Mouse (Mus musculus): ENCODE measurements at regions not wholly inside any gene's neighbourhood (a gene's known extent, or its start where the extent isn't known, plus 50 kb on each side); places are given as distances from the start of the nearest gene placed in this dataset.

DNA sequence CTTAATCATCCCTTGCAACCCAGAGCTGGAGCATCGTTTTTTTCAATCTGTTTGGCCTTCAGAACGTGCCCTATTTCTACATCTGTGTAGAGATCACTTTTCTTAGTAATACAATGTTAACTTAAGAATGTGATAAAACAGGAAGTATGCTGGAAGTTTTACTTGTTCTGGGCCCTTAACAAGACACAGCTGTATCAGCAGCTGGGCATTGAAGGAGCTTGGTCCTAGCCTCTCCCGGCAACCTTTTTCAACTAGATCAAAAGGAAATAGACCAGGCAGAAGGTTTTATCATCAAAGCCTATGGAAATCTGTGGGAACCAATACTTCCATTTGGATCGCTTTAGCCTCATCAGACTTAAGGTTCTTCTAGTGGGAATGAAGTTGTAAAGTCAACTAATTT lies 317.9 kb downstream of the Ndfip2 start:
- DNase-seq (ENCODE audit: low read depth, low spot score), result no peak

DNA sequence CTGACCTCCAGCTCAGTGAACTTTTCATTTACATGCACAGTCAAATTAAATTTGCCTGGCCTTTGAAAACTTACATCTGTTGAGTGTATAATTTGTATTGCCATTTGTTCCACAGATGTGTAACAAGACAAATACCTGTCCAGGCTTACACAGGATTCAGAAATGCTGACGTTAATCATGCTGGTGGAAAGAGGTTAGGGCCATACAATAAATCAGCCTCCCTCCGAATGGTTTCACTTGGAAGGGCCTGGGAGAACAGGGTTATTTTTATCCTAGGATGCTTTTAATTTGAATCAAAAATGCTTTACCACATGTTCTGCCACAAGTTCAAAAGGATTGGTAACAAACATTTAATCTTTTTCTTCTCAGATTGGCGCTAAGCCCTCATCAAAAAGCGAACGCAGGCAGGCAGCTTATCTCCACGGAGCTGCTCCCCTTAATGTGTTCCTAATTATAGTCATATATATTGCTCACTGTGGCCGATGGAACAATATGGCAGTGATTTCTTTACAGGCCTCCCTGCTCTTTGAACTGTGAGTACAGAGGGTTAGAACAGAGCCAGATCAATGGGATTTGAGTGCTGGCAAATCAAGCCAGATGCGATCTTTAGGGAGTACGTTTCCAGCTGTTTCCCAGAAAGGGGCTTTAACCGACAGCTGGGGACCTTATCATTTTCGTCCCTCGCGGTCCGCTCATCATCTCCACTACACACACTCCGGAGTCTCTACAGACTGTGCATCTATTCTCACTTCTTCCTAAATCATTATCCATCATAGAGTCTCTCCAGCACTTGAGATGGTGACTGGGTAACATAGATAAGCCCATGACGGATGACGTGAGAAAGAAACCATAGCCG lies 313.9 kb downstream of the Ndfip2 start:
- no peak for DNase-seq (ENCODE audit: low read depth, low spot score)

DNA sequence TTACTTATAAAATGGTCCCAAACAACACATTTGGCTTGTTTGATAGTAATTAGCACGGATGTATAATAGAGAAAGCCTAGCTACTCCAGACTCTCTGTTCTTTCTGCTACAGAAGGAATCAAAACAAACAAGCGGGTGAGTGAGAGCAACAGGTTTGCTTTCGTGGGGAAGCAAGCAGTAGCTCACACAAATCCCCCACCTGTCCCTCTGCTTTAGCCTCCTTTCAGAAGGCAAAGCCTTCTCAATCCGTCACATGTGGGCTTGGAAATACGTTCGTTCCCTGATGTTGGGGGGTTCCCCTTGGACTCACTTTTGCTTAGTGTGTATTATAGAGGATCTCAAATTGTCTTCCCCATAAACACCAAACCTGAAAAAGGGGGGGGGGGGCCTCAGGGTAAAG lies 311.8 kb downstream of the Ndfip2 start:
- no peak for DNase-seq (ENCODE audit: low read depth, low spot score)

DNA sequence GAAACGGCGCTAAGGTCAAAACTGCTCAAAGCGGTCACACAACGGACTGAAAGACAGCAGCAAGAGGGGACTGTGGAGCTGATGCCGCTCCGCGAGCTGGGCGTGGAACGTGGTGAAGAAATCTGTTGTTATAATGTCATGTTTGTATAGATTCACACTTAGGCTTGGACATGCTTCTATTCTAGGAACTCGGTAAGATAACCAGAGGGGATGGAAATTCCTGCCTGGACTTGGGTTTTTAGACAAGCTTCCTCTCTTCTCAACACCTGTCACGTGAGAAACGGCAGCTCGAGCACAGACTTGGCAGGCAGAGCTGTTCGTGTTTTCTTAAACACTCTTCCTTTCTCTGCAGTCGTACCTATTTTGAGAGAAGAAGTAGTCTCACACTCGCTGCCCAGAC lies 307.5 kb downstream of the Ndfip2 start:
- no peak for DNase-seq (ENCODE audit: low read depth, low spot score)

DNA sequence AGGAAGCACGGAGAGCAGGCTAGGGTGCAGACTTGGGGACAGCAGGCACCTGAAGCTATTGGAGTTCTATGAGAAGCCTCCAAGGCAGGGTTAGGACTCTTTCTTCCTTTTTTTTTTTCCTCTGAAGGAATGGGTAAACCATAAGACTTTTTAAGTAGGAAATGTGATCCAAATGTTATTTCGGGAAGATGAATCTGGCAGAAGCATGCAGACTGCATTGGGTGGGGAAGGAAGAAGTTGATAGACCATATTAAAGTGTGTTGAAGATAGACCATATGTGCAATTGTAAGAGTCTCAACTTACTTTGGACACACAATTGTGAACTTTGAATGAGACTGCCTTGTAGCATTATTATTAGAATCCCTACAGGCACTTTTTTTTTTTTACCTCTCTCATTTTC lies 304.5 kb downstream of the Ndfip2 start:
- DNase-seq (ENCODE audit: low read depth, low spot score), result no peak

DNA sequence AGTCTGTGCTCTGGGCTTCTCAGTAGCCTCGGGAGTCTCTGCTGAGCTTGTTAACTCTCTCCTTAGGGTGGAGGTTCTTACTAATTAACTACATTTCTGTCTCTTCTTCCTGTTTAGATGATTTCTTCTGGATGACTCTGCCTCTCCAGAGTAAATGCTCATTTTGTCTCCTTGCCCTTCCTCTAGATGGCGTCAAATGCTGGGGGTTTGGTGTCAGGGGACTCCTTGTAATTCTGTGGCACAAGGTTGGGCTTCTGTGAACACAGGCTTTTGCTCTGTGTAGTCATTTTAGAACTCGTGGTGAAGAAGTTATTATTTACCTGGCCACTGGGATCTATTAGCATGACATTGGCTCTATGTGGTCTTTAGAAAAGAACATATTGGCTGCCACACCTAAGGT lies 298.4 kb downstream of the Ndfip2 start:
- no peak for DNase-seq (ENCODE audit: low read depth, low spot score)

DNA sequence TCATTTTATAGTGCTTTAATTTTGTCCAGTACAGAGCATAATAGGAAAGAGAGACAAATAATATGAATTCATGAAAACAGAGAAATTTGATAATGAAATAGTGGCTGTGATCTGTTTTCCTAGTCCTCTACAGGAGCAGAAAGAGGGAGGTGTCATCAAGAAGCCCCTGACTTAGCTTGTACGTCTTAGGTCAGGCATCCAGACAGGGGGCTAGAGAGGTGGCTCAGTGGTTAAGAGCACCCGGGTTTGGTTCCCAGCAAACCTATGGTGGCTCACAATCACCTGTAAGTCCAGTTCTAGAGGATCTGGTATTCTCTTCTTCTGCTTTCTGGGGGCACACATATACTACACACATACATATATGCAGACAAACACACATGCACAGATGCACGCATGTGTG lies 285.7 kb downstream of the Ndfip2 start:
- DNase-seq (ENCODE audit: low read depth, low spot score), result no peak

DNA sequence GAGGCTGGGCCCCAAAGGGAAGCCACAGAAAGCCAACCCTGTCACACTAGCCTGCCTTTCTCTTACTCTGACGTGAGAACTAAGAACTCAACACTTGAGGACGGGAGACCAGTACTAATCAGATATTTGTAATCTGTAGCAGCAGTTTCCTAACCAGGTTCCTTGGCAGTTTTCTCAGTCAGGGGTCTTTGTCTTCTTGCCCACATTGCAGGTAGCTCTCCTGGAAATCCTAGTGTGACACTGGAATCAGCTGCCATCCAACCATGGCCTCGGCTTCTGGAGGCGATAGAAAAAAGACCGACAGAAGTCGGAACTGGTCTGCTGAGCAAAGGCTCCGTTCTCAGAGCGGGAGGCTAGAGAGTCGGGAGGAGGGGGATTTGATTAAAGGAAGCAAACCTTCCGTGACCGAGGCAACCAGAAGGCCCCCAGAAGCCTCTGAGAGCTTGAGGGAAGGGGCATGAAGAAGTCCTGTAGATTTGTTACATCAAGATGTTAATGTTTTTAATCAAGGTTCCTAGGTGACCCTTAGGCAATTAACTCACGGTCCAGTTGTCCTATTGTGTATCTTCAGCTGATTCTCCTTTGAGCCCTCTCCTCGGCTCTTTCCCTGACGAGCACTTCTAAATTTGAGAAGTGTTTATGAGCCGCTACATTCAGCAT lies 284.2 kb downstream of the Ndfip2 start:
- no peak for DNase-seq (ENCODE audit: low read depth, low spot score)

DNA sequence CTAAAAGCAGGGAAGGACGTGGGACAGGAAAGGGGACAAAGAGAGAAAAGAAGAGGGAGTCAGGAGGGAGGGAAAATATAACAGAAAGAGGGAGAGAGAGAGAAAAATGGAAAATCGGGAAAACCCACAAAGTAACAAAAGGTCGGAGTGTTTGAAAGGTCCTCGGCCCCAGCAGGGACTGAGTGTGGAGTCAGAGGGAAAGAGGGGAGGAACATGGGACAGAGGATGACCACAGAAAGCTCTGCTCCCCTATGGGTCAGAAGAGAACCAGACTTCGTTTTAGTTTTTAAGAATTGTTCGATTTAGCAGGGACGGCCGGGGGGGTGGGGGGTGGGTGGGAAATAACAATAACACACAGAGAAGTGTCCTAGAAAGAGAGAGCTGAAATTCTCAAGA lies 283.7 kb downstream of the Ndfip2 start:
- no peak for DNase-seq (ENCODE audit: low read depth, low spot score)

DNA sequence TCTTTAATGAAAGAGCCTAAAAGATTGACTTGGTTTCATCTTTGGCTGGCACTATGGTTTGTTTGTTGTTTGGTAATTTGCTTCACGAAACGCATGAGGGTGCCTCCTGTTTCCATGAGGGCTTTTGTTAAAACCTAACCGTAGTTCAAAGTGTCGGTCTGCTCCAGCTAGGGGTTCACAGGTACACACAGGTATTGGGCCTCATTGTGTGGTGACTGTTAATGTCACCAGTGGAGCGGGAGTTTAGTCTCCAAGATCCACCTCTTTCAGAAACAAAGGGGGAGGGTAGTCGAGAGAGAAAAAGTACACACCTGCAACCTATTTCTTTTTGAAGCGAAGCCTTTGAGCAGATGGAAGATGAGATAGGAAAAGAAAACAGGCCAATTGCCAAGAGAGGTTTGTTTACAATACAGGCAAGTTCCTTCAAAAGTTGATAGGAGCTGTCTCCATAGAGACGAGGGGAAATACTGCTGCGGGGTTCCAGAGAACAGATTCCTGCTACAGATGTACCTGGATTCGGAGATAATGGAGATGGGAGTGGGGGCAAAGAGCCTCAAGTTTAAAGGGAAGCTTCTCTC lies 273.9 kb downstream of the Ndfip2 start:
- DNase-seq (ENCODE audit: low read depth, low spot score), result no peak

DNA sequence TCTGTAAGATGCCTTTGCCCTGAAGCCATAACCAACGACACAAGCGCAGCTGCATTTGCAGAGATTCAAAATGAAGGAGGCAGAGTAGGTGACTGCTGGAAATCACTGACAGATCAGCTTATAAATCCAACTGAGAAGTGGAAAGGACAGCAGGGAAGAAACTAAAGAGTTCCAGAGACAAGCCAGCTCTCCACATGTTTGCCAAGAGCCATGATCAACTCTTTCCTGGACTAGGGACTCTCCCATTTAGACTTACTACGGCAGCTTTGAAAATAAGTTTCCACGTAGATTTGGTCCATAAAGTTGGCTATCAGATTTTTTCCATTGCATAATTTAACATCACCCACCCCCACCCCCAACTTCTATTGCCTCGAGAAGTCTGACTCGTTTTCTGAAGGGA lies 269.7 kb downstream of the Ndfip2 start:
- DNase-seq (ENCODE audit: low read depth, low spot score), result no peak

DNA sequence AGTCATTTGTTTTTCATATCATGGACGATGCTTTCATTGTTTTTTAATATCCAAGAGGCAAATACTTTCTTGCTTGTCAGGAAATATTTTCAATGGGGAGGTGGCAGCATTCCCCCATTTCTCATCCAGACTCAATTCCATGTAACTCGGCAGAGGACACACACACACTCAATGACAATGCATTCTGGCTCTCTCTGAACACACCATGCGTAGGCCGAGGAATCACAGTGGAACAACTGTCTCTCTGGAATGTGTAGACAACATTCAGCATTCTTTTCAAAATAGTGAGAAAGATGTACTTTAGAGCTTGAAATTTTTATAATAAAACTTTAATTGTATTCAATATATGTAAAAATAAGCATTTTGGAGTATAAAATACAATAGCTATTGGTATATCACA lies 265.5 kb downstream of the Ndfip2 start:
- DNase-seq (ENCODE audit: low read depth, low spot score), result no peak

DNA sequence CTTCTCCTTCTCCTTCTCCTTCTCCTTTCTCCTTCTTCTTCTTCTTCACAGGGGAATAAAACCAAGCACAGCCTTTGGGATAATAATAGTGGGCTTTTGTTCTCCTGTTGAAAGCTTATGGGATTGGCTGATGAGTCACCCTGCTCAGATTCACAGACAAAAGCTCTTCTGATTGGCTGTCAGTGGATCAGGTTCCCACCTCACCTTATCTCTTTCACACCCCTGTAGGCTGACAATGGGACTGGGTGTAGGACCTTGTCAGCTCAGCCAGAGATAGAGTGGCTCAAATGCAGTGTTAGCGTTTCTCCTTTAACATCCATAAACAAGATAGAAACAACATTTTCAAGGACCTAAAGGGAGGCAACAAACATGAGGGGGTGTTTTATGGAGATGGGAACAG lies 263.9 kb downstream of the Ndfip2 start:
- DNase-seq (ENCODE audit: low read depth, low spot score), result no peak

DNA sequence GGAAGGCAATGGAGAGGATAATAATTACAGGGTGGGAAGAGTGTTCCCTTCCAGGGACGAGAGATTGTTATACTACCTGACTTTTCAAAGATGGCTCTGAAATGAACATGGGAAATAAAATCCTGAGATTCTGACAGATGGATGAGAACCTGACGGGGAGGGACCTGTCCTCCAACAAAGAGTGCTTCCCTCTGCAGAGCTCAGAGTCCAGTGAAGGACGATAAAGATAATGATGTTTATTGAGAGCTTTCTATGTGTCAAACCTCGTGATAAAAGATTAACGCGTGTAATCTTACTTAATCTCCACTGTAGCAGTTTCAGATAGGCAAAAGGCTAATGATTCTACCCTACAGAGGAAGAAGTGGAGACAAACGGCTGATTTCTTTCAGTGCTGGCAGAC lies 260.3 kb downstream of the Ndfip2 start:
- no peak for DNase-seq (ENCODE audit: low read depth, low spot score)

DNA sequence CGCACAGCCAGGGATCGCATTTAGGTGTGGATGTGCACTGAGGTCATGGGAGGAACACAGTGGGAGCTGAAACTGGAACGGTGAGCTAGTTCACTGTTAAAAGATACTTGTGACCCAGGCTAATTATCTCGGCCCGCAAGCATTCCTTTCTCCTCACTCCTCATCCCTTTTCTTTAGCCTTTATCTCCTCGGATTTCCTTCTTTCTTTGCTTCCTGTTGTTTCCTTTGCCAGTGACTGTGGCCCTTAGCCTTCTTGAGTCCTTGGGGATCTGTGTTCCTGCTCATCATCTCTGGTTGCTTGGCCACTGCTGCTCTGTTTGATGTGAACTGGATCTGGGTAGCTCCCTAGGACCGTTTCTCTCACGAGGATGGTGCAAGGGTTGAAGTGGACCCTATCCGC lies 256.0 kb downstream of the Ndfip2 start:
- no peak for DNase-seq (ENCODE audit: low read depth, low spot score)

DNA sequence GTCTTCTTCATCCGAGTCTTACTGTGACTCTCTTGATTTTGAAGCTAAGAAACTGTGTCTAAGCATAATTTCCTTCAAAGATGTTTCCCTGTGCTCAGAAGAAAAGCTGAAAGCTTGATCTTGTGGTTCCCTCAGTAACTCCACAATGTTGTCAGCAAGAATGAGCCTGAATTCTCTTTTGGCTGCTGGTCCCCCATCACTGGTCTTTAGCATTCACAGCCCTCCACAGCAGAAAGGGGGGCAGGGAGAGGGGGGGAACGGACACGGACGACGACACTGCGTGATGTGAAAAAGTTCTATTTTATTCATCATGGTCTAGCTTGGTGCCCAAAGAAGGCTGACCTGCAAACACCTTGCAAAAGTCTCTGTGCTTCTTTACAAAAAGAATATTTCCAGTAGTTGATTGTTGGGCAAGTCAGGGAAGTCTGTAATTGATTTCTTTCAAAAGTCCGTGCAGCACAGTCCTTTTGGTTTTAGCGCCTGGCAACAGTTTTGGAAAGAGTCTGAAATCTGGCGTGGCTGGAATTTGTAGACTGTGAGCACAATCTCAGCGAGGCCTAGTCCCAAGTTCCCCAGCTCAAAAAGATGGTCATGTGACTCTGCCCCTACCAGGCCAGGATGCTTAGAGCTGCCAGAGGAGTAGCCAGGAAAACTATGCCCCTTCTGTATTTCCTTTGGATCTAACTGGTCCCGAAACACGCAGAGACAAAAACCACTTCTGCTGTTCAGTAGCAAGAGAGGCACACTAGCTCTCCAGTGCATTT lies 254.7 kb downstream of the Ndfip2 start:
- DNase-seq (ENCODE audit: low read depth, low spot score), result no peak

DNA sequence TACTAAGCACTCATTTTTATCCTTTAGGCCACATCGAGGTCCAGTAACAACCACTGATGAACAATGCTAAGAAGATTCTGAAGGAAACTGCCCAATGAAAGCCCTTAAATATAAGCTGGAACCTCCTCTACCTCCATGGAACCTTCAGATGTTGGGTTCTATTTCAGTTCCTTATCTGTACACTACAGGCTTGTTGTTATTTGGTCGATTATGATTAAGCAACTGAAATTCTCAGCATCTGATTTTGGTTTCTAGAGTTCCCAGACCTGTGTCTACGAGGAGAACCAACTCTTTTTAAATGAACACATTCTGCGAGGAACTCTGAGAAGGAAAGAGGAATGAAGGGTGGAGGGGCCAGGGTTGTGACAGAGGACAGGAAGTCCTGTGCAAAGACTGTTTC lies 253.5 kb downstream of the Ndfip2 start:
- DNase-seq (ENCODE audit: low read depth, low spot score), result no peak

DNA sequence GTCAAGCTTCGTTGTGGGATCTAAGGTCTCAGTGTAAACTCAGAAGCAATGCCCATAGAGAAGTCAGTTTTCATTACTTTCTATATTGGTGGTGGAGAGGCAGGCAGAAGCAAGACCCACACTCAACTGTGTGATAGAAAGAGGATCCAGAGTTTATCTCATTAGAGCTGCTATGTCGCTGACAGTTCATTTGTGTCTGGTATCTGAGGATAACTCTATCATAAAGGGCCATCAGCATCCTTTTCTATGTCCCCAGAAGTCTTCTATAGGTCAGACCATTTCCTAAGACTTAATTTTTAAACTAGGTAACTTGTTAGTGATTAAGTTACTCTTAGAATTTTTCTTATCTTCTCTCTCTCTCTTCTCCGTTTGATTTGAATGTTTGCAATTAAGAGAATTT lies 252.8 kb downstream of the Ndfip2 start:
- no peak for DNase-seq (ENCODE audit: low read depth, low spot score)

DNA sequence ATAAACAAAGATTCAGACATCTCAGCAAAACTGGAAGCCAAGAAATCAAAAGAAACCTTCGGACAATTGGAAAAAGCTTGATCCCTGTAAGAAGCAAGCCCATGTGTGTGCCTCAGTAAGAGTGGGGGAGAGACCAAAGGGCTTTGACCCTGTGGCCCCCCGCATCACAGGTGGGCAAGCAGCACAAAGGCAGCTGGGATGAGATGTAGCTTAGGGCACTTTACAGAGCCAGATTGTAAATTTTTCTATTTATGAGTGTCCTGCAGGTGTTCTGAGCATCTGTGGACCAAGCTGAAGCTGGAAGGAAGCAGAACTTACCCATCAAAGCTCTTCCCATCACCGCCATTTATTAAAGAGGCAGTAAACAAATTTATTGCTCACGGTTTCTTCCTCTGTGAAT lies 246.9 kb downstream of the Ndfip2 start:
- no peak for DNase-seq (ENCODE audit: low read depth, low spot score)

DNA sequence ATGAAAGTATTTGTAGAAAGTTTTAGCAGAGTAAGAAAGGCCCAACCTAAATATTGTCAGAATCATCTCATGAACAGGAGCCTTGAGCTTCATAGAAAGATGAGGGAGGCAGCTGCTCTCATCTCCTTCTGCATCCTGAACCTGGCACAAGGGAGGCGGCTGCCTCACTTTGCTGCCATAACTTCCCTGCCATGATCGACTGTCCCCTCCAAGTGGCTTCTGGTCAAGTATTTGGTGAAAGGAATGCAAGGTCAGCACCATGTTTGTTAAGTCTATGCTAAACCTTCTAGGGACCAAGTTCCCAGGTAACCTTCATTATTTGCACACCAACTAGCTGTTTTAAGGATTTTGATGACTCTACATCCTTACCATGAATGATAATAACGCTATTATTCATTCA lies 246.0 kb downstream of the Ndfip2 start:
- DNase-seq (ENCODE audit: low read depth, low spot score), result no peak

DNA sequence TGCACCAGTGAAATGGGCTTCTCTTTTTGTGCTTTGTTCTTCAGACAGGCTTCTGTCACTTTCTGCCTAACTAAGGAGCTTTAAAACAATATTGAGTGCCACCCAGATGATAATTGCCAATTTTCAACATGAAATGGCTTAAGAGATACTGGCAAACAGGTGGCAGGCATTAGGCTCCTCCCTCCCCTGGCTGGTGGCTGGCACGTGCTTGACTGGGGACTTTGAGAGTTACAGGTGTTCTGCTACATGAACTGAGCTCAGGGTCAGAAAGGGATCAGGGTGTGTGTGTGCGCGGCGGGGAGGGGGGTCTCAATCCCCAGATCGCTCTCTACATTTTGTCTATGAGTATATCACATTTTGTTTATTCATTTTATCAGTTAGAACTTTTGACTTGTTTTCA lies 245.4 kb downstream of the Ndfip2 start:
- DNase-seq (ENCODE audit: low read depth, low spot score), result no peak

DNA sequence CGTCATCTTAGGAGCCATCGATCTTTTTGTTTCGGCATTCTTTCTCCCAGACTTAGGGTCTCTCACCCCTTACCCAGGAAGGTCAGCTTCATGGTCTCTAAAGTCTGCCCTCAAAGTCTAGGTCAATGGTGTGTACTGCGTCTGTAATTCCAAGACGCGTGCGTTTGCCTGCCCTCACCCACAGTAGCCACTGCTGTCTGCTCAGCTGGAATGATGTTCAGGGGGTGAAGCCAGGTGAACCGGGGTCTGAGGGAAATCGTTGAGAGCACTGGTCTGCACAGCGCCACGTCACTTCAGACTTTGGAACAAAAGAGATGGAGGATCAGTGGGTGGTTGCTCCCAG lies 244.2 kb downstream of the Ndfip2 start:
- no peak for DNase-seq (ENCODE audit: low read depth, low spot score)

All from retina, adult 2 months (tissue).